8 mouse cellular contexts compared by ENCODE assay signal in the genomic region with DNA sequence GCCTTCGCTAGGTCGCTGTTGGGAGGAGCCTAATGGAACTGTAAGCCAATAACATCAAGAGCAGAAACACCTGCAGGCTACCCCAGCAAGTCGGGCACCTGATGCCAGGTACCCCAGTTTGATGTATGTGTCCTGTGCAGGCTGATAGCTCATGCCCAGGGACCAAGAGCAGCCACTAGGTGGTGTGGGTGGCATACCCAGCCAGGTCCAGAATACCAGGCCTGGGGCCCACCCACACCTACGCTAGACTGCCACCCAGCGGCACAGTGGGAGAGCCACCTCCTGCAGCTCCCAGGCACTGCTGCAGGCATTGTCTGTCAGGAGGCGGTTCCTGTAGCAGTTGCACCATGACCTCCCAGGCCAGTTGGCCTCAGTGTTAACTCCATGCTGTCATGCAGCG. TPM values are rescaled to one million over a fixed set of nuclear protein-coding genes. Genes with fewer than 3 reads are reported as not detected.
DNase-seq lines count a peak whose midpoint lies in the region; ATAC-seq and TF ChIP-seq lines count a peak whose summit lies in the region.

No protein-coding gene starts in this region.

- H3K4me2 ChIP-seq in intestine, embryonic 15.5 days (replicated peaks): no peak overlapping the region; the same call in 1 of the 2 replicates
- H3K4me2 ChIP-seq in limb, embryonic 14.5 days (replicated peaks; ENCODE audit: low read depth, low read length, severe bottlenecking): no peak overlapping the region
- H3K4me2 ChIP-seq in stomach, embryonic 16.5 days (ENCODE audit: low read depth, low read length): no peak overlapping the region

- H3K9me3 ChIP-seq in intestine, embryonic 15.5 days: no peaks in the 10 kb centered on the region
- H3K9me3 ChIP-seq in limb, embryonic 14.5 days (ENCODE audit: control insufficient read depth, low read length): no peaks in the 10 kb centered on the region
- H3K9me3 ChIP-seq in stomach, embryonic 16.5 days (replicated peaks; ENCODE audit: control insufficient read depth, low read length): no peaks in the 10 kb centered on the region

- no peak overlapping the region for H3K27ac ChIP-seq in intestine, embryonic 15.5 days
- H3K27ac ChIP-seq in limb, embryonic 14.5 days (replicated peaks; ENCODE audit: low read depth, low read length): no peak overlapping the region
- no peak overlapping the region for H3K27ac ChIP-seq in stomach, embryonic 16.5 days (ENCODE audit: low read length)

- peak; percentile 72 for ATAC-seq in intestine, embryonic 15.5 days
- no peak for ATAC-seq in limb, embryonic 14.5 days (ENCODE audit: low FRiP score, low read depth)
- peak; percentile 78 for ATAC-seq in stomach, embryonic 16.5 days (ENCODE audit: insufficient read depth, low FRiP score)

- H3K4me3 ChIP-seq in intestine, embryonic 15.5 days (replicated peaks): no peak overlapping the region
- H3K4me3 ChIP-seq in limb, embryonic 14.5 days (replicated peaks; ENCODE audit: low read length): no peak overlapping the region
- no peak overlapping the region for H3K4me3 ChIP-seq in stomach, embryonic 16.5 days (replicated peaks; ENCODE audit: low read length)

- peak; percentile 73 for DNase-seq in layer of hippocampus, adult 11-12 months (ENCODE audit: low spot score)
- no peak for DNase-seq in layer of hippocampus, adult 9-10 months (ENCODE audit: low spot score)
- peak; percentile 90 for DNase-seq in c-Kit-positive CD71-positive TER-119-negative erythroid progenitor cells, embryonic 14.5 days (ENCODE audit: low read depth)
- DNase-seq in gastrocnemius, adult 18-20 months (ENCODE audit: low spot score): peak; percentile 78
- peak; percentile 63 for DNase-seq in limb, embryonic 14.5 days (ENCODE audit: low spot score)
- peak; percentile 72 to 74 for DNase-seq in monocyte, adult 2 months (ENCODE audit: low read depth in 1 of 2, low spot score in 2 of 2)

- H3K4me1 ChIP-seq in intestine, embryonic 15.5 days (replicated peaks): peaks cover 44% of the 10 kb centered on the region
- peaks cover 18% of the 10 kb centered on the region for H3K4me1 ChIP-seq in limb, embryonic 14.5 days (ENCODE audit: control insufficient read depth, insufficient read depth, low read length)
- H3K4me1 ChIP-seq in stomach, embryonic 16.5 days (ENCODE audit: control insufficient read depth, insufficient read depth, low read length): peaks cover 14% of the 10 kb centered on the region; the same call in 1 of the 2 replicates

- peaks cover 28% of the 10 kb centered on the region for H3K27me3 ChIP-seq in intestine, embryonic 15.5 days (replicated peaks)
- H3K27me3 ChIP-seq in limb, embryonic 14.5 days (ENCODE audit: control insufficient read depth, insufficient read depth, low read length): peaks cover 30% of the 10 kb centered on the region
- peaks cover 26% of the 10 kb centered on the region for H3K27me3 ChIP-seq in stomach, embryonic 16.5 days (ENCODE audit: control insufficient read depth, insufficient read depth, low read length)

- no peaks in the 10 kb centered on the region for H3K36me3 ChIP-seq in intestine, embryonic 15.5 days
- H3K36me3 ChIP-seq in limb, embryonic 14.5 days (ENCODE audit: control insufficient read depth, insufficient read depth, low read length): peaks cover 14% of the 10 kb centered on the region; the same call in 1 of the 2 replicates
- no peaks in the 10 kb centered on the region; the same call in 1 of the 2 replicates for H3K36me3 ChIP-seq in stomach, embryonic 16.5 days (ENCODE audit: control insufficient read depth, insufficient read depth, low read length)

- H3K9ac ChIP-seq in intestine, embryonic 15.5 days: peak overlapping the region; percentile 8; the same call in 1 of the 2 replicates
- no peak overlapping the region for H3K9ac ChIP-seq in limb, embryonic 14.5 days (ENCODE audit: low read depth, low read length, severe bottlenecking)
- H3K9ac ChIP-seq in stomach, embryonic 16.5 days (ENCODE audit: low read length): no peak overlapping the region

- 18% methylated on average over 7 of the region's 7 CpGs for WGBS in intestine, embryonic 15.5 days
- 25% methylated on average over 7 of the region's 7 CpGs for WGBS in limb, embryonic 14.5 days
- WGBS in stomach, embryonic 16.5 days: 19% methylated on average over 7 of the region's 7 CpGs

- TF ChIP-seq POLR2A in limb, embryonic 14.5 days (IDR thresholded peaks at IDR 0.05; ENCODE audit: borderline replicate concordance, extremely low read depth, insufficient read depth, insufficient read length): no peak

RNA-seq across cellular contexts. Expression of a gene that starts 2.8 kb away (rescaled TPM):
- total RNA-seq in gastrocnemius, adult 18-20 months (2021): not detected
- polyA plus RNA-seq in intestine, embryonic 15.5 days (2015; fragmentation: Nextera tagmentation; extraction: Ambion mirVana): 1.6 and 1.8 TPM in 2 replicates
- 0.39 and 0.49 TPM in 2 replicates for polyA plus RNA-seq in limb, embryonic 14.5 days (2012; rRNA removed)
- not detected in 2 replicates for polyA plus RNA-seq in limb, embryonic 14.5 days (2014; fragmentation: Nextera tagmentation; extraction: Ambion mirVana)
- 0.26 and 0.43 TPM in 2 replicates for polyA plus RNA-seq in stomach, embryonic 16.5 days (2015; fragmentation: Nextera tagmentation; extraction: Ambion mirVana)

RNA-seq across cellular contexts. Expression of a gene that starts 10.6 kb away (rescaled TPM):
- 10 to 100 TPM; 74.4 to 86.9 TPM for total RNA-seq in gastrocnemius, adult 18-20 months (2021)
- 441 and 523 TPM in 2 replicates for polyA plus RNA-seq in intestine, embryonic 15.5 days (2015; fragmentation: Nextera tagmentation; extraction: Ambion mirVana)
- 390 and 433 TPM in 2 replicates for polyA plus RNA-seq in limb, embryonic 14.5 days (2012; rRNA removed)
- 250 and 278 TPM in 2 replicates for polyA plus RNA-seq in limb, embryonic 14.5 days (2014; fragmentation: Nextera tagmentation; extraction: Ambion mirVana)
- polyA plus RNA-seq in stomach, embryonic 16.5 days (2015; fragmentation: Nextera tagmentation; extraction: Ambion mirVana): 479 and 551 TPM in 2 replicates

RNA-seq across cellular contexts. Expression of a gene that starts 23.8 kb away (rescaled TPM):
- total RNA-seq in gastrocnemius, adult 18-20 months (2021): 1 to 10 TPM; 4.1 to 4.5 TPM
- 53.5 and 56.2 TPM in 2 replicates for polyA plus RNA-seq in intestine, embryonic 15.5 days (2015; fragmentation: Nextera tagmentation; extraction: Ambion mirVana)
- 58.3 and 72.3 TPM in 2 replicates for polyA plus RNA-seq in limb, embryonic 14.5 days (2012; rRNA removed)
- 44.4 and 54.3 TPM in 2 replicates for polyA plus RNA-seq in limb, embryonic 14.5 days (2014; fragmentation: Nextera tagmentation; extraction: Ambion mirVana)
- 35.7 and 35.8 TPM in 2 replicates for polyA plus RNA-seq in stomach, embryonic 16.5 days (2015; fragmentation: Nextera tagmentation; extraction: Ambion mirVana)

RNA-seq across cellular contexts. Expression of a gene that starts 36.1 kb away (rescaled TPM):
- total RNA-seq in gastrocnemius, adult 18-20 months (2021): 10 to 100 TPM; 52.6 to 54.1 TPM
- polyA plus RNA-seq in intestine, embryonic 15.5 days (2015; fragmentation: Nextera tagmentation; extraction: Ambion mirVana): 229 and 241 TPM in 2 replicates
- polyA plus RNA-seq in limb, embryonic 14.5 days (2012; rRNA removed): 198 and 206 TPM in 2 replicates
- polyA plus RNA-seq in limb, embryonic 14.5 days (2014; fragmentation: Nextera tagmentation; extraction: Ambion mirVana): 214 and 219 TPM in 2 replicates
- polyA plus RNA-seq in stomach, embryonic 16.5 days (2015; fragmentation: Nextera tagmentation; extraction: Ambion mirVana): 208 and 211 TPM in 2 replicates
